Mouse (Mus musculus): ENCODE measurements around the gene Gab3.
A peak's percentile ranks its signal among the peaks of the same experiment; 100 is the strongest.

Gene Gab3

GRCm38 (mm10) chrX:74983734-74984133 lies 101.5 kb downstream of the Gab3 start:
- DNase-seq: no peak

- peak; percentile 9 for DNase-seq
Observed at GRCm38 (mm10) chrX:74962899-74963298, 122.4 kb downstream of the Gab3 start.

GRCm38 (mm10) chrX:74959161-74959560 lies 126.1 kb downstream of the Gab3 start:
- DNase-seq: peak; percentile 0
